Mouse (Mus musculus) liver, postnatal 0 days (tissue): ENCODE results near the gene Scpep1. TPM values are rescaled to one million over a fixed set of nuclear protein-coding genes. Genes with fewer than 3 reads are reported as not detected.

Source experiments
- ATAC-seq: fragments of 200-750 bp; cut with Nextera tagmentation; 2 replicates; pipeline ENCODE4 v1.8.0; 2017; ENCODE audit warnings: mild to moderate bottlenecking, moderate library complexity
- DNase-seq: peaks from one replicate; pipeline ENCODE4 v3.0.0-alpha.2; 2016
- H3K27ac ChIP-seq: fragments of 300-500 bp; sonication (generic); 2 replicates; pipeline ENCODE4 v1.5.1; 2014; ENCODE audit warnings: antibody characterized with exemption, moderate library complexity, mild to moderate bottlenecking, low read depth
- H3K27me3 ChIP-seq: fragments of 300-500 bp; sonication (generic); 2 replicates; pipeline ENCODE4 v1.6.1; 2014; ENCODE audit warnings: low read length, control low read depth, mixed read lengths; ENCODE audit not compliant: insufficient read depth
- H3K36me3 ChIP-seq: fragments of 300-500 bp; sonication (generic); replicated peaks from 2 replicates; pipeline ENCODE4 v1.6.1; 2014; ENCODE audit warnings: mild to moderate bottlenecking, control low read depth, low read length, moderate library complexity, mixed read lengths; ENCODE audit not compliant: insufficient read depth
- H3K4me1 ChIP-seq: fragments of 300-500 bp; sonication (generic); 2 replicates; pipeline ENCODE4 v1.6.1; 2014; ENCODE audit warnings: antibody characterized with exemption, mild to moderate bottlenecking, control low read depth; ENCODE audit not compliant: insufficient read depth
- H3K4me2 ChIP-seq: fragments of 300-500 bp; sonication (generic); 2 replicates; pipeline ENCODE4 v1.6.1; 2014; ENCODE audit warnings: low read depth, mild to moderate bottlenecking, low read length, moderate library complexity, mixed read lengths
- H3K4me3 ChIP-seq: fragments of 300-500 bp; sonication (generic); 2 replicates; pipeline ENCODE4 v1.5.1; 2014; ENCODE audit warnings: low read depth, low read length
- H3K9ac ChIP-seq: fragments of 300-500 bp; sonication (generic); replicated peaks from 2 replicates; pipeline ENCODE4 v1.6.1; 2014; ENCODE audit warnings: mild to moderate bottlenecking, moderate library complexity
- H3K9me3 ChIP-seq: fragments of 300-500 bp; sonication (generic); 2 replicates; pipeline ENCODE4 v1.6.1; 2016; ENCODE audit warnings: mild to moderate bottlenecking, control low read depth, low read length, mixed read lengths
- CTCF ChIP-seq: sonication (generic); IDR thresholded peaks from 2 replicates; pipeline ENCODE4 v1.5.1; 2016; ENCODE audit warnings: antibody characterized with exemption, low read depth
- EP300 ChIP-seq: IDR thresholded peaks from 2 replicates; pipeline ENCODE4 v1.6.1; 2016; ENCODE audit warnings: antibody characterized with exemption, low read depth, mild to moderate bottlenecking
- WGBS: fragments of 180-500 bp; shearing (Covaris S2); extraction: QIAGEN DNeasy Blood & Tissue Kit; methylation state at CpG from one replicate; pipeline ENCODE4 v1.1.7; 2014; ENCODE audit not compliant: insufficient replicate concordance; 5-methylcytosine and 5-hydroxymethylcytosine counted together
- polyA plus RNA-seq: library from polyadenylated mRNA; unstranded; fragments of >200 nt; fragmentation: Nextera tagmentation; extraction: Ambion mirVana; gene quantifications from 2 replicates; pipeline ENCODE4 v1.2.1, GENCODE M21; 2015

The Scpep1 gene
- polyA plus RNA-seq, 1 experiment from 2014 or later: 38.9 TPM

- H3K4me2 ChIP-seq: no peak overlapping the region
- H3K4me3 ChIP-seq: no peak overlapping the region
- DNase-seq (peak; percentile 62), ATAC-seq (peak; percentile 55; the same call in 1 of the 2 replicates)
- TF ChIP-seq CTCF (peak; percentile 80), EP300 (no peak)
- H3K4me1 ChIP-seq: no peaks in the 10 kb centered on the region
- no peaks in the 10 kb centered on the region for H3K36me3 ChIP-seq
- no peaks in the 10 kb centered on the region for H3K27me3 ChIP-seq
- 92% methylated on average over 1 of the region's 1 CpGs for WGBS
- H3K9me3 ChIP-seq: no peaks in the 10 kb centered on the region
- H3K27ac ChIP-seq: no peak overlapping the region
- no peak overlapping the region for H3K9ac ChIP-seq
These were observed 46.6 kb downstream of the Scpep1 start for GRCm38 (mm10) chr11:88908557-88909211.

- 86% methylated on average over 7 of the region's 7 CpGs for WGBS
- ATAC-seq: no peak
- H3K9ac ChIP-seq: no peak overlapping the region
These were observed 47.4 kb downstream of the Scpep1 start for GRCm38 (mm10) chr11:88907886-88908285.

GRCm38 (mm10) chr11:88905621-88906020, 49.6 kb downstream of the Scpep1 start:
- Histone ChIP-seq H3K27ac (no peak overlapping the region), H3K4me2 (no peak overlapping the region), H3K9ac (no peak overlapping the region), H3K27me3 (no peaks in the 10 kb centered on the region), H3K36me3 (no peaks in the 10 kb centered on the region), H3K4me3 (no peak overlapping the region), H3K9me3 (no peaks in the 10 kb centered on the region), H3K4me1 (no peaks in the 10 kb centered on the region)
- no peak for TF ChIP-seq EP300
- DNase-seq (no peak), ATAC-seq (no peak)
- WGBS: 42% methylated on average over 2 of the region's 2 CpGs

More at GRCm38 (mm10) chr11:88907886-88908285, 47.4 kb downstream of the Scpep1 start:
- Histone ChIP-seq H3K4me1 (no peaks in the 10 kb centered on the region), H3K27ac (no peak overlapping the region), H3K4me2 (no peak overlapping the region), H3K36me3 (no peaks in the 10 kb centered on the region), H3K27me3 (no peaks in the 10 kb centered on the region), H3K4me3 (no peak overlapping the region), H3K9me3 (no peaks in the 10 kb centered on the region)
- TF ChIP-seq EP300: no peak
- TF ChIP-seq CTCF: no peak
- no peak for DNase-seq

- ATAC-seq (0 out of 2 replicates have a peak, but pooled peaks have one; percentile 21), DNase-seq (no peak)
- TF ChIP-seq EP300: no peak
- Histone ChIP-seq H3K27ac (no peak overlapping the region), H3K27me3 (no peaks in the 10 kb centered on the region), H3K9me3 (no peaks in the 10 kb centered on the region), H3K4me1 (no peaks in the 10 kb centered on the region), H3K4me2 (no peak overlapping the region), H3K4me3 (no peak overlapping the region), H3K36me3 (no peaks in the 10 kb centered on the region), H3K9ac (no peak overlapping the region)
- WGBS: 29% methylated on average over 2 of the region's 2 CpGs
These were observed 51.2 kb downstream of the Scpep1 start for GRCm38 (mm10) chr11:88904080-88904479.

- TF ChIP-seq CTCF (no peak), EP300 (no peak)
- Histone ChIP-seq H3K9me3 (no peaks in the 10 kb centered on the region), H3K4me1 (no peaks in the 10 kb centered on the region), H3K4me3 (no peak overlapping the region), H3K4me2 (no peak overlapping the region), H3K27me3 (no peaks in the 10 kb centered on the region), H3K27ac (no peak overlapping the region), H3K36me3 (no peaks in the 10 kb centered on the region), H3K9ac (no peak overlapping the region)
- ATAC-seq (no peak), DNase-seq (no peak)
- 72% methylated on average over 6 of the region's 6 CpGs for whole genome bisulfite sequencing
These were observed 52.5 kb downstream of the Scpep1 start for GRCm38 (mm10) chr11:88902762-88903161.

GRCm38 (mm10) chr11:88901341-88901802, 53.9 kb downstream of the Scpep1 start:
- Histone ChIP-seq H3K36me3 (no peaks in the 10 kb centered on the region), H3K27ac (no peak overlapping the region), H3K9me3 (no peaks in the 10 kb centered on the region), H3K4me2 (no peak overlapping the region), H3K9ac (no peak overlapping the region), H3K4me3 (no peak overlapping the region), H3K4me1 (no peaks in the 10 kb centered on the region), H3K27me3 (no peaks in the 10 kb centered on the region)
- no peak for TF ChIP-seq CTCF
- no peak for ATAC-seq
- WGBS: 48% methylated on average over 7 of the region's 7 CpGs
- no peak for DNase-seq

GRCm38 (mm10) chr11:88899561-88899960, 55.7 kb downstream of the Scpep1 start:
- no peaks in the 10 kb centered on the region for H3K4me1 ChIP-seq
- 84% methylated on average over 6 of the region's 6 CpGs for WGBS
- no peak for TF ChIP-seq CTCF
- no peak for TF ChIP-seq EP300

More at GRCm38 (mm10) chr11:88899561-88899960, 55.7 kb downstream of the Scpep1 start:
- ATAC-seq (no peak), DNase-seq (no peak)
- no peak overlapping the region for H3K9ac ChIP-seq
- no peak overlapping the region for H3K4me3 ChIP-seq
- H3K36me3 ChIP-seq: no peaks in the 10 kb centered on the region
- H3K27me3 ChIP-seq: no peaks in the 10 kb centered on the region
- no peaks in the 10 kb centered on the region for H3K9me3 ChIP-seq
- no peak overlapping the region for H3K27ac ChIP-seq
- H3K4me2 ChIP-seq: no peak overlapping the region
